Mouse (Mus musculus): ENCODE results near the gene B3gnt9. TPM values are rescaled to one million over a fixed set of nuclear protein-coding genes. Genes with fewer than 3 reads are reported as not detected.

Gene B3gnt9
- total and polyA plus RNA-seq, 3 experiments: 0.57 to 4.1 (median 0.66) TPM

GRCm38 (mm10) chr8:105252680-105253537 lies 2.0 kb downstream of the B3gnt9 start:
- Histone ChIP-seq H3K4me2 (ENCODE audit: insufficient read depth, low read depth, poor library complexity, severe bottlenecking) (no peak overlapping the region), H3K4me3 (replicated peaks in 1 of 3; ENCODE audit: low read depth in 2 of 3, low read length in 2 of 3, poor library complexity in 1 of 3) (no peak overlapping the region), H3K27me3 (replicated peaks) (no peaks in the 10 kb centered on the region), H3K9ac (ENCODE audit: insufficient read depth, low read depth) (no peak overlapping the region), H3K4me1 (ENCODE audit: control insufficient read depth in 1 of 2, insufficient read depth in 2 of 2) (peaks cover 7 to 17% of the 10 kb centered on the region in 2 experiments), H3K79me2 (replicated peaks; ENCODE audit: control insufficient read depth, extremely low read depth, insufficient read depth, poor library complexity, severe bottlenecking) (no peaks in the 10 kb centered on the region), H3K27ac (ENCODE audit: insufficient read depth, low read depth) (no peak overlapping the region), H3K36me3 (replicated peaks in 1 of 2; ENCODE audit: control insufficient read depth in 1 of 2, insufficient read depth in 1 of 2, low read length in 1 of 2) (peaks cover 47 to 86% of the 10 kb centered on the region in 2 experiments), H3K9me3 (replicated peaks; ENCODE audit: low read length) (no peaks in the 10 kb centered on the region)
- dilution Hi-C loops (cut with MboI; ENCODE audit: extremely low pct_ligation_motif_present, extremely low pct_unique_long_range_greater_than_20kb, low sequenced_read_pairs) (no loop called here), in situ Hi-C loops (cut with MboI; ENCODE audit: low pct_ligation_motif_present, low pct_unique_long_range_greater_than_20kb, low sequenced_read_pairs) (no loop called here)
- no peak for DNase-seq (ENCODE audit: extremely low read depth)
- no peak for TF ChIP-seq GABPA (IDR thresholded peaks at IDR 0.05; ENCODE audit: insufficient replicate concordance, low read depth, low read length)
- no peak for TF ChIP-seq POLR2A (IDR thresholded peaks at IDR 0.05; ENCODE audit: low read depth, low read length)
- TF ChIP-seq NRF1 (IDR thresholded peaks at IDR 0.05; ENCODE audit: low read depth, low read length): no peak
- no peak for TF ChIP-seq MAFK (IDR thresholded peaks at IDR 0.05; ENCODE audit: insufficient replicate concordance, low read length)
- no peak for TF ChIP-seq MAZ (IDR thresholded peaks at IDR 0.05; ENCODE audit: low read depth, low read length)
- TF ChIP-seq USF2 (conservative IDR thresholded peaks at IDR 0.05; ENCODE audit: low read depth, low read length): no peak
- no peak for TF ChIP-seq ZKSCAN1 (IDR thresholded peaks at IDR 0.05; ENCODE audit: borderline replicate concordance, low read depth, low read length)
- no peak for TF ChIP-seq ETS1 (conservative IDR thresholded peaks at IDR 0.05; ENCODE audit: low read depth, low read length)
- no peak for TF ChIP-seq JUND (conservative IDR thresholded peaks at IDR 0.05; ENCODE audit: low read depth, low read length)
- TF ChIP-seq JUN (IDR thresholded peaks at IDR 0.05; ENCODE audit: insufficient read depth, low read depth, low read length): no peak
- no peak for TF ChIP-seq ELF1 (IDR thresholded peaks at IDR 0.05; ENCODE audit: low read depth, low read length)
- TF ChIP-seq CHD2 (IDR thresholded peaks at IDR 0.05; ENCODE audit: low read length): no peak
- TF ChIP-seq MAX (IDR thresholded peaks at IDR 0.05; ENCODE audit: low read length): no peak
- no peak for TF ChIP-seq PAX5 (IDR thresholded peaks at IDR 0.05; ENCODE audit: low read length)
- no peak for TF ChIP-seq RCOR1 (conservative IDR thresholded peaks at IDR 0.05; ENCODE audit: low read depth, low read length)

- TF ChIP-seq RAD21 (IDR thresholded peaks at IDR 0.05; ENCODE audit: low read depth, low read length) (no peak), MAX (IDR thresholded peaks at IDR 0.05; ENCODE audit: low read length) (no peak)
- Histone ChIP-seq H3K27me3 (replicated peaks) (no peaks in the 10 kb centered on the region), H3K4me2 (ENCODE audit: insufficient read depth, low read depth, poor library complexity, severe bottlenecking) (no peak overlapping the region), H3K9ac (ENCODE audit: insufficient read depth, low read depth) (no peak overlapping the region), H3K27ac (ENCODE audit: insufficient read depth, low read depth) (no peak overlapping the region), H3K36me3 (replicated peaks in 1 of 2; ENCODE audit: control insufficient read depth in 1 of 2, insufficient read depth in 1 of 2, low read length in 1 of 2) (peaks cover 49 to 88% of the 10 kb centered on the region in 2 experiments), H3K4me3 (replicated peaks in 1 of 3; ENCODE audit: low read depth in 2 of 3, low read length in 2 of 3, poor library complexity in 1 of 3) (no peak overlapping the region), H3K79me2 (replicated peaks; ENCODE audit: control insufficient read depth, extremely low read depth, insufficient read depth, poor library complexity, severe bottlenecking) (no peaks in the 10 kb centered on the region), H3K4me1 (ENCODE audit: control insufficient read depth in 1 of 2, insufficient read depth in 2 of 2) (peaks cover 7 to 17% of the 10 kb centered on the region in 2 experiments), H3K9me3 (replicated peaks; ENCODE audit: low read length) (no peaks in the 10 kb centered on the region)
- dilution Hi-C loops (cut with MboI; ENCODE audit: extremely low pct_ligation_motif_present, extremely low pct_unique_long_range_greater_than_20kb, low sequenced_read_pairs) (no loop called here), in situ Hi-C loops (cut with MboI; ENCODE audit: low pct_ligation_motif_present, low pct_unique_long_range_greater_than_20kb, low sequenced_read_pairs) (no loop called here)
- no peak for DNase-seq (ENCODE audit: extremely low read depth)
Observed at GRCm38 (mm10) chr8:105251954-105252353, 3.0 kb downstream of the B3gnt9 start.
